Mouse (Mus musculus) midbrain, embryonic 11.5 days (tissue): ENCODE measurements around the gene Krtap4-2. TPM values are rescaled to one million over a fixed set of nuclear protein-coding genes. Genes with fewer than 3 reads are reported as not detected.
"Not testable (repeated sequence)": the region's sequence is repeated elsewhere in the genome, so short reads cannot be mapped to it uniquely, and the experiment has no call there.

Experiments
- ATAC-seq: fragments of 200-750 bp; cut with Nextera tagmentation; 2 replicates; pipeline ENCODE4 v1.8.0; 2017; ENCODE audit warnings: moderate TSS enrichment, moderate library complexity; ENCODE audit not compliant: low FRiP score
- DNase-seq: peaks from one replicate; pipeline ENCODE4 v3.0.0; 2015; ENCODE audit warnings: low spot score; ENCODE audit errors: missing footprints
- H3K27ac ChIP-seq: fragments of 300-500 bp; sonication (generic); 2 replicates; pipeline ENCODE4 v1.5.1; 2014; ENCODE audit warnings: low read depth, low read length
- H3K27me3 ChIP-seq: fragments of 300-500 bp; sonication (generic); 2 replicates; pipeline ENCODE4 v1.6.1; 2014; ENCODE audit warnings: mild to moderate bottlenecking, low read length, moderate library complexity, mixed read lengths; ENCODE audit not compliant: control insufficient read depth, insufficient read depth
- H3K36me3 ChIP-seq: fragments of 300-500 bp; sonication (generic); 2 replicates; pipeline ENCODE4 v1.6.1; 2014; ENCODE audit warnings: mild to moderate bottlenecking, low read length, moderate library complexity, mixed read lengths; ENCODE audit not compliant: control insufficient read depth, insufficient read depth
- H3K4me1 ChIP-seq: fragments of 300-500 bp; sonication (generic); 2 replicates; pipeline ENCODE4 v1.6.1; 2014; ENCODE audit warnings: low read length; ENCODE audit not compliant: control insufficient read depth, insufficient read depth
- H3K4me2 ChIP-seq: fragments of 300-500 bp; sonication (generic); 2 replicates; pipeline ENCODE4 v1.6.1; 2014; ENCODE audit warnings: mild to moderate bottlenecking, moderate library complexity
- H3K4me3 ChIP-seq: fragments of 300-500 bp; sonication (generic); 2 replicates; pipeline ENCODE4 v1.5.1; 2014; ENCODE audit warnings: low read depth, low read length
- H3K9ac ChIP-seq: fragments of 300-500 bp; sonication (generic); 2 replicates; pipeline ENCODE4 v1.6.1; 2014; ENCODE audit warnings: low read length
- H3K9me3 ChIP-seq: fragments of 300-500 bp; sonication (generic); 2 replicates; pipeline ENCODE4 v1.6.1; 2016; ENCODE audit warnings: low read length; ENCODE audit not compliant: control insufficient read depth
- WGBS: fragments of 180-500 bp; shearing (Covaris S2); extraction: QIAGEN DNeasy Blood & Tissue Kit; methylation state at CpG from one replicate; pipeline ENCODE4 v1.1.7; 2014; 5-methylcytosine and 5-hydroxymethylcytosine counted together
- polyA plus RNA-seq: library from polyadenylated mRNA; unstranded; fragments of >200 nt; fragmentation: Nextera tagmentation; extraction: Ambion mirVana; gene quantifications from 2 replicates; pipeline ENCODE4 v1.2.1, GENCODE M21; 2014

Gene Krtap4-2
- polyA plus RNA-seq, 1 experiment from 2014 or later: not detected

DNA sequence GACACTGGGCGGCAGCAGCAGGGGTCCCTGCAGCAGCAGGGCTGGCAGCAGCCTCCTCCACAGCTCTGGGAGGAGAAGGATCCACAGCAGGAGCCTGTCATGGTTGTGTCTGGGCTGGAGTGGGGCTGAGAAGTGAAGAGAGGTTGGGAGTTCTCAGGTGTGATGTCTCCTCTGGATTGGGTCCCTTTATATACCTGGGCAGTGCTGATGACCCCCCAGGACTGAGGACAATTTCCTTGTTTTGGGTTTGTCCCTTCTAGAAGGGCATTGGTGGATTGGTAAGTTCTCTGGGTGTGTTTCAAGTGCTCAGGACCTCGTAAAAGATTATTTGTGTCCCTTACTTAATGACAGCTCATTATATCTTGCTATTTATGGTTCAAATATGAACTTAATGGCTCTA, 24.8 kb downstream of the Krtap4-2 start, which contains the start of gene Gm11937:
Gene Gm11937 (minus strand): TSS at position 101 of the 400 bp plus-strand sequence.
- not testable (repeated sequence) for ATAC-seq

DNA sequence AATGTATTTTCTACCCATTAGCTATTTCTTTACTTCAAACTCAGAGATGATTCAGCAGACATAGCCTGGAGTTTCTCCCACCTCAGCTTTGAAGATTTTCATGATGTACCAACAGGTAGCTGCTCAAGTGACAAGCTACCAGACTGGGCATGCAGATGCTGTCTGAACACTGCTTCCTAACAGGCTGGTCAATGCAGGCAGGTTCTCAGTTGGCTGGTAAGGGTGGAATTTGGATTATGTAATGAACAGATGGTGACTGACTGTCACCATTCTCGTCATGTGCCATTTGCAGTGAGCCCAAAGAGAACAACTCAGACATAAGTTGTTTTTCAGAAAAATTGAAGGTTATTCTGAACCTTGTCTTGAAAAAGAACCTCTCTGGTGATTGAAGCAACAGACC, 25.8 kb downstream of the Krtap4-2 start:
- 75% methylated on average over 1 of the region's 1 CpGs for WGBS
- DNase-seq (no peak), ATAC-seq (no peak)
- no peak overlapping the region for H3K9ac ChIP-seq
- no peak overlapping the region for H3K4me3 ChIP-seq
- H3K36me3 ChIP-seq: no peaks in the 10 kb centered on the region
- no peaks in the 10 kb centered on the region for H3K27me3 ChIP-seq
- no peak overlapping the region for H3K27ac ChIP-seq
- no peak overlapping the region for H3K4me2 ChIP-seq
- H3K9me3 ChIP-seq: no peaks in the 10 kb centered on the region
- no peaks in the 10 kb centered on the region for H3K4me1 ChIP-seq

More for the DNA sequence above, 24.8 kb downstream of the Krtap4-2 start, which contains the start of gene Gm11937:
- H3K36me3 ChIP-seq, H3K4me2 ChIP-seq, H3K4me1 ChIP-seq, H3K9me3 ChIP-seq, H3K27me3 ChIP-seq, H3K9ac ChIP-seq, DNase-seq, H3K4me3 ChIP-seq, H3K27ac ChIP-seq: not testable (repeated sequence)
- 82% methylated on average over 1 of the region's 2 CpGs for WGBS

DNA sequence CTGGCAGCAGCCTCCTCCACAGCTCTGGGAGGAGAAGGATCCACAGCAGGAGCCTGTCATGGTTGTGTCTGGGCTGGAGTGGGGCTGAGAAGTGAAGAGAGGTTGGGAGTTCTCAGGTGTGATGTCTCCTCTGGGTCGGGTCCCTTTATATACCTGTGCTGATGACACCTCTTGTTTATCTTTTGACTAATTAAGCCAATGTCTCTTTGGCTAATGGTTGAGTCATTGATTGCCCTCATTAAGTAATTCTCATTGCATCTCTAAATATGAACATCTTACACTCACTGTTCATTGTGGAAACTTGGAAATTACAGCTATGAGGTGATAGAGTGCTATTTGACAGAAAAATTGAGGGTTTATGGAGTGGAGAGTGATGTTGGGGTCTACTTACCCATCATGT, 31.7 kb downstream of the Krtap4-2 start, which contains the start of gene Gm11938:
Gene Gm11938 (minus strand): TSS at position 101 of the 400 bp plus-strand sequence.
- H3K9ac ChIP-seq, H3K4me3 ChIP-seq, DNase-seq, H3K4me2 ChIP-seq, H3K9me3 ChIP-seq, H3K27me3 ChIP-seq, H3K4me1 ChIP-seq, ATAC-seq, H3K36me3 ChIP-seq, H3K27ac ChIP-seq: not testable (repeated sequence)
- 73% methylated on average over 1 of the region's 1 CpGs for WGBS

DNA sequence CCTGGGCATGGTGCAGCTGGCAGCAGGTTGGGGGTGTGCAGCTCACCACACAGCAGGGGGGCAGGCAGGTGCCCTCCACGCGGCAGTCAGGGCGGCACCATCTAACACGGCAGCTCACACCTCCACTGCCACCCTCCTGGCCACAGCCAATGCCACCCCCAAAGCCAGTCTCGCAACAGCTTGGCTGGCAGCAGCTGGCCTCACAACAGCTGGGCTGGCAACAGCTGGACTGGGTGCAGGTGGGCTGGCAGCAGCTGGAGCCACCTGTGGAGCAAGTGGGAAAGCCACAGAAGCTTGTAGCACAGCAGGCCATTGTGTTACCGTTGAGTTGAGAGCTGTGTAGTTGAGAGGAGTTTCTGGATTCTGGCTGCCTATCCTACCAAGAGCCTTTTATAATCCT, 37.1 kb downstream of the Krtap4-2 start, which contains the start of gene Krtap9-3:
Gene Krtap9-3 (minus strand): TSS at position 364 of the 400 bp plus-strand sequence.
- not testable (repeated sequence) for DNase-seq, H3K4me2 ChIP-seq, ATAC-seq, H3K27ac ChIP-seq, H3K27me3 ChIP-seq, H3K36me3 ChIP-seq, H3K4me1 ChIP-seq, H3K4me3 ChIP-seq, H3K9me3 ChIP-seq, H3K9ac ChIP-seq
- WGBS: 87% methylated on average over 6 of the region's 6 CpGs

DNA sequence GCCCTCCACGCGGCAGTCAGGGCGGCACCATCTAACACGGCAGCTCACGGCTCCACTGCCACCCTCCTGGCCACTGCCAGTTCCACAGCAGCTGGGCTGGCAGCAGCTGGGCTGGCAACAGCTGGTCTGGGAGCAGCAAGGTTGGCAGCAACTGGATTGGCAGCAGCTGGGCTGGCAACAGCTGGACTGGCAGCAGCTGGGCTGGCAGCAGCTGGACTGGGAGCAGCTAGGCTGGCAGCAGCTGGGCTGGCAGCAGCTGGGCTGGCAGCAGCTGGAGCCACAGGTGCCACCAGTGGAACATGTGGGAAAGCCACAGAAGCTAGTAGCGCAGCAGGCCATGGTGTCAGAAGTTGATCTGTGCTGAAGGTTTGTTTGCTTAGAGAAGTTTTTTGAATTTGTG, 43.9 kb downstream of the Krtap4-2 start, which contains the start of gene Krtap1-3:
Gene Krtap1-3 (minus strand): TSS at position 359 of the 400 bp plus-strand sequence.
- H3K4me3 ChIP-seq: no peak within 1 kb of the TSS
- 92% methylated on average over 6 of the region's 6 CpGs for WGBS
- ATAC-seq (no peak), DNase-seq (no peak)
- no peaks in the 10 kb centered on the region for H3K4me1 ChIP-seq
- no peak within 1 kb of the TSS for H3K4me2 ChIP-seq
- H3K27me3 ChIP-seq: no peaks in the 10 kb centered on the region
- H3K9ac ChIP-seq: no peak within 1 kb of the TSS
- H3K36me3 ChIP-seq: no peaks in the 10 kb centered on the region
- no peak within 1 kb of the TSS for H3K27ac ChIP-seq
- H3K9me3 ChIP-seq: no peaks in the 10 kb centered on the region

DNA sequence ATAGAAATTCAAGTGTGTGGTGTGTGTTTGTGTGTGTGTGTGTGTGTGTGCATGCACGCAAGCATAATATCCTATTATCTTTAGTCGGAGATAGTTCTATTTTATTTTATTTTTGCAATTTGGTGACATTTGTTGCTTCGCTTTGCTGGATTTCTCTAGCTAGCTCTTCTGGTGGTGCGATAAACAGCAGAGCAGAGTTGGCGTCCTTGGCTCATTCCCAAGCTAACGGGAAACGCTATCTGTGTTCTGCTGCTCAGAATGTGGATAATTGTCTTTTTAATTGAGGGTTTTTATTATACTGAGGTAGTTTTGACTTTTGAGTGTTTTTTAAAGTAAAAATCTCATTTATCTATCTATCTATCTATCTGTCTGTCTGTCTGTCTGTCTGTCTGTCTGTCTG, 49.8 kb downstream of the Krtap4-2 start:
- WGBS: 94% methylated on average over 7 of the region's 7 CpGs
- DNase-seq: no peak

More for the DNA sequence above, 49.8 kb downstream of the Krtap4-2 start:
- Histone ChIP-seq H3K4me1 (no peaks in the 10 kb centered on the region), H3K36me3 (no peaks in the 10 kb centered on the region), H3K4me2 (no peak overlapping the region), H3K9me3 (no peaks in the 10 kb centered on the region), H3K27me3 (no peaks in the 10 kb centered on the region), H3K27ac (no peak overlapping the region), H3K4me3 (no peak overlapping the region), H3K9ac (no peak overlapping the region)
- no peak for ATAC-seq

Other genes starting within 250 kb of the Krtap4-2 start
- 31.6 and 38.3 TPM in 2 replicates for gene Krt10, start 245.7 kb downstream of the Krtap4-2 start, polyA plus RNA-seq
- not detected in 2 replicates for gene Krt12, start 212.8 kb downstream of the Krtap4-2 start, polyA plus RNA-seq
- 0.11 and 0.42 TPM in 2 replicates for gene Krt20, start 196.9 kb downstream of the Krtap4-2 start, polyA plus RNA-seq
- gene Krt23, start 141.9 kb downstream of the Krtap4-2 start, polyA plus RNA-seq: 0.14 TPM in 1 of 2 replicates, not detected in the other
- not detected in 2 replicates for gene Krt39, start 113.7 kb downstream of the Krtap4-2 start, polyA plus RNA-seq
- not detected in 2 replicates for gene Krt40, start 91.9 kb downstream of the Krtap4-2 start, polyA plus RNA-seq
- gene Krtap3-3, start 84.2 kb downstream of the Krtap4-2 start, polyA plus RNA-seq: not detected in 2 replicates
- gene Krtap3-2, start 78.2 kb downstream of the Krtap4-2 start, polyA plus RNA-seq: not detected in 2 replicates
- gene Gm11939, start 75.6 kb downstream of the Krtap4-2 start, polyA plus RNA-seq: not detected in 2 replicates
- not detected in 2 replicates for gene Krtap3-1, start 68.5 kb downstream of the Krtap4-2 start, polyA plus RNA-seq
- not detected in 2 replicates for gene Krtap1-5, start 54.1 kb downstream of the Krtap4-2 start, polyA plus RNA-seq
- gene Krtap1-4, start 51.4 kb downstream of the Krtap4-2 start, polyA plus RNA-seq: not detected in 2 replicates
- gene Krtap1-3, start 43.7 kb downstream of the Krtap4-2 start, polyA plus RNA-seq: not detected in 2 replicates
- gene Krtap9-3, start 37.0 kb downstream of the Krtap4-2 start, polyA plus RNA-seq: not detected in 2 replicates
- not detected in 2 replicates for gene Gm11938, start 31.8 kb downstream of the Krtap4-2 start, polyA plus RNA-seq
- gene Gm11937, start 24.9 kb downstream of the Krtap4-2 start, polyA plus RNA-seq: not detected in 2 replicates
- gene Krtap2-4, start 20.2 kb downstream of the Krtap4-2 start, polyA plus RNA-seq: not detected in 2 replicates
- not detected in 2 replicates for gene Gm11562, start 14.6 kb downstream of the Krtap4-2 start, polyA plus RNA-seq
- gene Krtap4-1, start 6.8 kb downstream of the Krtap4-2 start, polyA plus RNA-seq: not detected in 2 replicates
- gene Krtap4-7, start 9.0 kb upstream of the Krtap4-2 start, polyA plus RNA-seq: not detected in 2 replicates
- not detected in 2 replicates for gene Gm11555, start 15.2 kb upstream of the Krtap4-2 start, polyA plus RNA-seq
- not detected in 2 replicates for gene Gm11563, start 23.9 kb upstream of the Krtap4-2 start, polyA plus RNA-seq
- not detected in 2 replicates for gene Krtap4-6, start 30.9 kb upstream of the Krtap4-2 start, polyA plus RNA-seq
- gene Gm14190, start 55.7 kb upstream of the Krtap4-2 start, polyA plus RNA-seq: not detected in 2 replicates
- gene Gm14180, start 99.2 kb upstream of the Krtap4-2 start, polyA plus RNA-seq: not detected in 2 replicates
- not detected in 2 replicates for gene Gm11595, start 137.8 kb upstream of the Krtap4-2 start, polyA plus RNA-seq
- gene Krtap4-8, start 145.6 kb upstream of the Krtap4-2 start, polyA plus RNA-seq: not detected in 2 replicates
- not detected in 2 replicates for gene Krtap4-9, start 150.1 kb upstream of the Krtap4-2 start, polyA plus RNA-seq
- gene Gm11596, start 158.4 kb upstream of the Krtap4-2 start, polyA plus RNA-seq: not detected in 2 replicates
- not detected in 2 replicates for gene Gm11569, start 163.8 kb upstream of the Krtap4-2 start, polyA plus RNA-seq
- not detected in 2 replicates for gene Gm11554, start 169.4 kb upstream of the Krtap4-2 start, polyA plus RNA-seq
- not detected in 2 replicates for gene Krtap4-13, start 174.8 kb upstream of the Krtap4-2 start, polyA plus RNA-seq
- not detected in 2 replicates for gene Gm11564, start 180.6 kb upstream of the Krtap4-2 start, polyA plus RNA-seq
- not detected in 2 replicates for gene 2300003K06Rik, start 203.0 kb upstream of the Krtap4-2 start, polyA plus RNA-seq
- not detected in 2 replicates for gene Krtap4-16, start 216.5 kb upstream of the Krtap4-2 start, polyA plus RNA-seq
- gene Gm11568, start 222.8 kb upstream of the Krtap4-2 start, polyA plus RNA-seq: not detected in 2 replicates
- not detected in 2 replicates for gene Gm11559, start 229.4 kb upstream of the Krtap4-2 start, polyA plus RNA-seq
- not detected in 2 replicates for gene Krtap9-1, start 238.3 kb upstream of the Krtap4-2 start, polyA plus RNA-seq
- gene Gm11567, start 244.1 kb upstream of the Krtap4-2 start, polyA plus RNA-seq: not detected in 2 replicates